Mouse (Mus musculus) cerebral cortex, adult 2 months (tissue): ENCODE results near the gene Erbb3.

ENCODE experiments used
- WGBS: fragments of 180-500 bp; shearing (Covaris S2); methylation state at CpG from one replicate; pipeline ENCODE4 v1.1.7; 2018; 5-methylcytosine and 5-hydroxymethylcytosine counted together

Erbb3 gene

DNA sequence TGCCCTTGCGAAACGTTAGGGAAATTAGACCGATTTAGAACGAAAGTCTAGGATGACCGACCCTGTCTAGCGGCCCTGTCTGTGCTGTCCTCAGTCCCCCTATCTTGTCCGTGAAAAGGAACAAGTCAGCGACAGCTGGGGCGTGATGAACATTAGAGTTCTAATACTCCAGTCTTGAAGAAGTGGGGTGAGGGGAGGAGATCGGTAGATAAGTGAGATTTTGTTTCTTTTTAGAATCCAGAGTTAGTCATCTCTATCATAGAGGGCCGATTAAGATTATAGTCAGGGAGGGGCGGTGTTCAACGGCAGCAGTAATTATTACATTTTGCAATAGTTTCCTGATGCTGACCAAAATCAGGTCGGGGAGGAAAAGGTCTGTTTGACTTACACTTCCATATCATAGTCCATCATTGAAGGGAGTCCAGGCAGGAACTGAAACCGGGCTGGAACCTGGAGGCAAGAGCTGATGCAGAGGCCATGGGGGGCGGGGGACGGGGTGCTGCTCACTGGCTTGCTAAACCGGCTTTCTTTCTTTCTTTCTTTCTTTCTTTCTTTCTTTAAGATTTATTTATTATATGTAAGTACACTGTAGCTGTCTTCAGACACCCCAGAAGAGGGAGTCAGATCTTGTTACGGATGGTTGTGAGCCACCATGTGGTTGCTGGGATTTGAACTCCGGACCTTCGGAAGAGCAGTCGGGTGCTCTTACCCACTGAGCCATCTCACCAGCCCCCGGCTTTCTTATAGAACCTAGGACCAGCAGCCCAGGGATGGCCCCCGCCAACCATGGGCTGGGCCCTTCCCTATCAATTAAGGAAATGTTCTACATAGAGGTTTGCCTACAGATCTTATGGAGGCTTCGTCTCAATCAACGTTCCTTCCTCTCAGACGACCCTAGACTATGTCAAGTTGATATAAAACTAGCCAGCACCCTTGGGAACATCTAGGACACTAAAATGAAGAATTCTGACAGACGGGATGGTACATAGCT lies 62.8 kb downstream of the Erbb3 start:
- WGBS: 35% methylated on average over 28 of the region's 28 CpGs

GRCm38 (mm10) chr10:128525671-128526308 lies 63.7 kb downstream of the Erbb3 start, which contains the start of gene Esyt1:
Gene Esyt1 (minus strand): TSS chr10:128525871.
- under 1% methylated on average over 37 of the region's 37 CpGs for WGBS

DNA sequence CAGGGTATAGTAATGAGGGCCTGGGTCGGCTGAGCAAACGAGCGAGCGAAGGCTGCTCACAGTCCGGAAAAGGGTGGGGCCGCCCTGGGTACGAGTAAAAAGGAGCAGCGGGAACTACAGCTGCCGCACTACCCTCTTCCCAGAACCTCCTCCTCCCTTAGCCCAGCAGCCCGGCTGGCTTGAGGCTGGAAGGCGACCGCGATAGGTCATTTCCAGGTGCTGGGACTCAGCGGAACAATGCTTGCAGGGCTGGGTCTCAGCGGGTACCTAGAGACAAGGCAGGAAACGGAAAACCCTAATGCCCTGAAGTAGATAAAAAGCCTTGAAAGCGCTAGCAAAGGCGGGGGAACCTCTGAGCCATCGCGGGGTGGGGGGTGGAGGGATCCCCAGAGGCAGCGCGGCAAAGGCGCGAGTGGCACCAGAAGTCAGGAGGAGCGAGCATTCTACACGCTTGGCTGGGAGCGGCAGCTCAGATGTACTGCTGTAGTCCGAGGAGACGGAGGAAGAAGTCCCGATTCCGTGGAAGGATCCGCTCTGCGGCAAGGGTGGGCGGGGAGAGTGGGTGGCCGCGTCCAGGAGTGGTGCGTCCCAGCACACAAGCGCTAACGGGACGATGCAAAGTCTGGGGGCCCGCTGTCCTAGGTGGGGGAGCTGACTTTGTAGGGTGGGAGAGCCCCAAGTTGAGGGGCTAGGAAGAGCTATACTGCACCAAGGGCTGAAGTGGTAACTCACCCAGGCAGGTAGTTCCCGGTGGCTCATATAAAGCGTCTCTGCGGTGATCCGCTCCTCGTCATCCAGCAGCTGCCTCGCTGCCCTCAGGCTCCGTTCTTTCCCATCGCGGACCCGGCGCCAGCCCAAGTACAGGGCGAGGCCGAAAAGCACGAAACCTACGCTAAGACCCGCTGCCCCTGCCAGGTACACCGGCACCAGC lies 64.5 kb downstream of the Erbb3 start:
- 1% methylated on average over 58 of the region's 58 CpGs for WGBS

GRCm38 (mm10) chr10:128524111-128524731 lies 65.2 kb downstream of the Erbb3 start:
- WGBS: 61% methylated on average over 11 of the region's 11 CpGs

DNA sequence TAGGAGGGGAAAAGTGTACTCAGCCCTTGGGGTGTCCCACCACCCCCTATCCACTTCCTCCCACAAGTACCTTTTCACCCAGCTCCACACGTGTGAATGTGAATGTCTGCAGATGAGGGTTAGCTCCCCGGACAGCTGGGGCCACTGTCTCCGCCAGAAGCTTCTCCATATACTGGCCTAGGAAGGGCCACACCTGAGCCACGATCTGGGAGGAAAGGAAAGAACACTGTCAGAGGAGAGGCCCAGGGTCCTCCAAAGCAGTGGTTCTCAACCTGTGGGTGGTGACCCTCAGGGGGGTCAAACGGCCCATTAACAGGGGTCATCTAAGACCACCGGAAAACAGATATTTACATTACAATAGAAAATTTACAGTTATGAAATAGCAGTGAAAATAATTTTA lies 67.1 kb downstream of the Erbb3 start:
- 90% methylated on average over 6 of the region's 6 CpGs for WGBS

GRCm38 (mm10) chr10:128520591-128520990 lies 68.9 kb downstream of the Erbb3 start:
- WGBS: 93% methylated on average over 16 of the region's 16 CpGs

GRCm38 (mm10) chr10:128518833-128519232 lies 70.6 kb downstream of the Erbb3 start:
- 83% methylated on average over 7 of the region's 7 CpGs for WGBS
